Mouse (Mus musculus) heart, adult 2 months (tissue): ENCODE data around the gene Rbm39.

Experiments used
- CTCF ChIP-seq: fragments of 200-600 bp; IDR thresholded peaks from 2 replicates; pipeline ENCODE4 v1.8.1; 2022; ENCODE audit warnings: antibody characterized with exemption, mild to moderate bottlenecking, moderate library complexity
- EP300 ChIP-seq: fragments of 200-500 bp; IDR thresholded peaks from 2 replicates; pipeline ENCODE4 v1.6.1; 2011; ENCODE audit warnings: low read depth, low read length, control low read depth; ENCODE audit not compliant: insufficient read depth

- no peak for TF ChIP-seq CTCF
- TF ChIP-seq EP300, result no peak
Measured at GRCm38 (mm10) chr2:156224043-156224442, 44.0 kb upstream of the Rbm39 start.
